Mouse (Mus musculus) brain, embryonic 14.5 days (tissue): ENCODE results near the gene Sgpp2.

Experiments
- CTCF ChIP-seq: fragments of 200-500 bp; IDR thresholded peaks from 2 replicates; pipeline ENCODE4 v1.5.1; 2012; ENCODE audit warnings: inconsistent platforms, mild to moderate bottlenecking, moderate library complexity, borderline replicate concordance; ENCODE audit not compliant: insufficient read depth, insufficient read length; ENCODE audit errors: extremely low read depth
- POLR2A ChIP-seq: fragments of 200-500 bp; IDR thresholded peaks from 2 replicates; pipeline ENCODE4 v1.6.1; 2012; ENCODE audit warnings: mild to moderate bottlenecking, inconsistent platforms, borderline replicate concordance; ENCODE audit not compliant: poor library complexity, insufficient read depth, insufficient read length, severe bottlenecking; ENCODE audit errors: extremely low read depth

GRCm38 (mm10) chr1:78357868-78358267 lies 47.7 kb downstream of the Sgpp2 start:
- TF ChIP-seq CTCF (no peak), POLR2A (no peak)
